Mouse (Mus musculus): ENCODE data around the gene Phc2. TPM values are rescaled to one million over a fixed set of nuclear protein-coding genes. Genes with fewer than 3 reads are reported as not detected.
"Not testable (repeated sequence)": the region's sequence is repeated elsewhere in the genome, so short reads cannot be mapped to it uniquely, and the experiment has no call there.

Phc2 gene
- total RNA-seq, 1 experiment from 2014 or later: 15.0 TPM

DNA sequence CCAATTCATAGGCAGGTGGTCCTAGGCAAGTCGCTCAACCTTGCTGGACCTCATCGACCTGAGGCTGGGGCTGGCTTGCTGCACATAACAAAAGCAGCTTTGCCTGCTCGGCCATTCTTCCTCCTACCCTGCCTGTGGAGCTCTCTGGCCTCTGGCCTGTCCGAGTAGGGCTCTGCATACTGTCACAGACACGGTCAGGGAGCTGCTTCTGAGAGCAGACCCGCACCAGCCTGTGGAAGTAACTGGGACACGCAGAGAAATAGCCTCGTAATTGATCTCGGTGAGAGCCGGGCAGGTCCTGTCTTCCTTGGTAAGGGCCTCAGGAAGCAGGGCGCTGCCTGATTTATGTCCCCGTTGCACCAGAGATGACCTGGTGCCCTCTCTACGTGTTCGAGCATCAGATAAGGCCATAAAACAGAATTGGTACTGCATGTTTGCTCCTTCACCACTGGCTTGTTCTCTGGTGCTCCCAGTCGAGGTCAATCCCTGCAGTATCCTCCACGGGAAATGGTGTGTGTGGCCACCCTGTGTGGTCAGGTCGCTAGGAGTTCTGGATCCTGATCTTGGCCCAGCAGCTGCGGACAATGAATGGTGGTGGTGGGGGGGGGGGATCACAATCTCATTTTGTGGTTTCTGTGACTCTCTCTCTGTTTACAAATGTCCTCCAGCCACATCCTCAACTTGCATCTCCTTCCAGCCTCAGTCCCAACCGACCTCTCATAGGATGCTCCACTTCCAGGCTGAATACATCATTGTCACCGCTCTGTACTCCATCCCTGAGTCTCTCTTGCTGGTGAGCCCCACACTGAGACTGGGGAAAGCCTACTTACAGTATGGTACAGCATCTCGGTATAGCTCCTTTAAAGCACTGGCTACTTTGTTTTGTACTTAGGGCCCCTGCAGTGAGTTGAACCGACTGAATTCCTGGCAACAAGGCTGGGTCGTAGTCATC, 12.5 kb upstream of the Phc2 start:
- no peak for ATAC-seq (replicated peaks; ENCODE audit: insufficient number of reproducible peaks, low FRiP score, low TSS enrichment, poor library complexity, severe bottlenecking)

DNA sequence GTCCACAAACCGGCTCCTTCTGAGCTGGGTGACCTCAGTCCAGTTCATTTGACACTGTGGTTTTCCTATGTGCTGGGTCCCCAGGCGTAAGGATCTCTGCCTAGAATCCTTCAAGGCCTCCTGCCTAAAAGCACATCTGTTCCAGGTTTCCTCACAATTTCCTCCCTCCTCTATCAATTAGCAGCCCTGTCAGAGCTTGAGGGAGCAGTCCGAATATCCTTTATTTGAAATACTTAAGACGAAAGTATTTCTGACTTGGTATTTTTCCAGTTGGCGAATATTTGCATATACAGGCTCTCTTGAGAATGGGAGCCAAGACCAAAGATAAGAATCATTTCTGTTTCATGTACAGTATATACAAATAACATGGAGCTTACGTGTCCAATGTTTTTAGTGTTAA, 8.6 kb upstream of the Phc2 start:
- no peak for ATAC-seq (replicated peaks; ENCODE audit: insufficient number of reproducible peaks, low FRiP score, low TSS enrichment, poor library complexity, severe bottlenecking)

DNA sequence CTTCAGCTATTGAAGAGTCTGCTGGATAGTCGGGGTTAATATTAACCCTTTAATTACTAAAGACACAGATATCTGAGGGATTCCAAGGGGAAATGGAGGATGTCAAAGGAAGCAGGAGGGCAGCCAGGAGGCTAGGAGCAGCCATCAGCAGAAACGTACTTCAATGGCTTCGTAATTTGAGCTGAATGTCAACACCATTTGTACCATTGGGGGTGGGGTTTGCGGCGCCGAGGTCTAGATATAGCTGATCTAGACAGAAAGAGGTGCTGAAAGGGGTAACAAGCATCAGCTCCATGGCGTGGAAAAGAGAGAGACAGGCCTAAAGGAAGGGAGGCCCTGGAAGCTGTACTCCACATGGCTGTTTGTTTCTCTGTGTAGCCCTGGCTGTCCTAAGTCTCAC, 7.7 kb upstream of the Phc2 start:
- ATAC-seq (replicated peaks; ENCODE audit: insufficient number of reproducible peaks, low FRiP score, low TSS enrichment, poor library complexity, severe bottlenecking): no peak

DNA sequence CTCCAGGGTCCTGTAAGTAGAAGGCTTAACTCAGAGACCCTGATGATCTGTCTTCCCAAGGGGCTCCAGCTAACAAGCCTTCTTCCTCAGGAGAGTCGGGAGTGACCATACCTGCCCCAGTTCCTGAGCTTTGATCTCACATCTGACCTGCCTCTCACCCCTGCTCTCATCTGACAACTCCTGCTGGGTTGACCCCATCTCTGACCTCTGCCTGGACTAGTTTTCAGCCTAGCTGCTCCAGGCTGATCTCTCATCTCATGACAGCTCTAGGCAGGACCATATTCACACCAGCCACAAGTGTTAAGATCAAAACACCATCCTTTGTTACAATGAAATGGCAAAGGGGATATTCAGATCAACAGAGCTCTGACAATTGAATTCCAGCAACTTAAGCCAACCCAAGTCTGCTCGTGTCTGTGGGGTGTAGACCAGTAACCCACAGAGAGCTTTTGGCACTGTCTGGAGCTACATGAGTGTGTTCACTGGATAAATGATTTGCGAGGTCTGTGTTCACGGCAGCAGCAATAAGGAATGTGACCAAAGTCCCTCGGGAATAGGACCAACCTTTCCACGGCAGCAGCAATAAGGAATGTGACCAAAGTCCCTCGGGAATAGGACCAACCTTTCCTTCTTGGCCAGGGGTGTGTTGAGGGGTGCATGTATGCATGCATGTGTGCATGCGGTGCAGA, 5.8 kb upstream of the Phc2 start:
- ATAC-seq (replicated peaks; ENCODE audit: insufficient number of reproducible peaks, low FRiP score, low TSS enrichment, poor library complexity, severe bottlenecking): no peak

DNA sequence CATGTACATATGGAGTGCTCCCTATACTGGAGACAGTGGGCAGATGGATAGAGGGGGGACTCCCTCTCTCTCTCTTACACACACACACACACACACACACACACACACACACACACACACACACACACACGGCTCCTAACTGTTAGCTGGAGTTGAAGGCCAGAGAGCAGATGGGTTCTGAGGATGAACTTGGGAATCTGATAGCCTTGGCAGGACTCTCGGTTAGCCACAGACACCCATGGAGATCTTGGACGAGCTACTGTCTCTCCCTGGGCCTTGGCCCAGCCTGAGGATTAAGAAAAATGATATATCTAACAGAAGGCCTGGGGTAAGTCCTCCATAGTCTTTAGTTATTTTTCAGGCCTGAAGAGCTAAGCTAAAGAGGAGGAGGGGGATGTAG, 3.0 kb upstream of the Phc2 start:
- ATAC-seq (replicated peaks; ENCODE audit: insufficient number of reproducible peaks, low FRiP score, low TSS enrichment, poor library complexity, severe bottlenecking): no peak

DNA sequence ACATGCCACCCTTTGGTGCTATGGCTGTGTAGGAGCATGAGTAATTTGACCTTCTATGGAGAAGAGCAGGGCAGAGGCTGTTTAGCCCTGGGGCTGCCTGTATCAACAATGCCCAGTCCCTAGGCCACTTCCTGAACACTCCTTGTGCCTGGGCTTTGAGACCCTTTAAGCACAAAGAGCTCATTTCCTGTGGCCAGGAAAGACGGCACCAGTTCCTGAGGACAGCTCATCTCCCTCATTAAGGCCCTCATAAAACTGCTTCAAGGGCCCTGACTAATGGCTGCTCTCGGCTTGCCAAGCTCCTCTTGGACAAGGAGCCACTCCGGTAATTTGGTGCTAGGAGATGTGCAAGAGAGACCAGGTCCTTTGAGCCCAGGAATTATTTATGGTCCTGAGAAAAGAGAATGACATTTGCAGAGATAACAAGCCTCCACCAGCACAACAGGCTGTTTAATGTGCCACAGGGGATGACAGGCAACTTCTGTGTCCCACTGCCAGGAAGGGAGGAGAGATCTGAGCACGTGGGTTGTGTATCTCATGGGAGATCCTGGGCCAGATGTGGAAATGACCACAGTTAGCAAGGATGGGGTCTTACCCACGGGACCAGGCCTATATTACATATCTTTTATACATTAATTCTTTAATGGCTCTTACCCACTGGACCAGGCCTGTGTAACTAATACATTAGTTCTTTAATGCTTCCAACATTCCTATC, 1.8 kb upstream of the Phc2 start:
- ATAC-seq (replicated peaks; ENCODE audit: insufficient number of reproducible peaks, low FRiP score, low TSS enrichment, poor library complexity, severe bottlenecking): no peak

DNA sequence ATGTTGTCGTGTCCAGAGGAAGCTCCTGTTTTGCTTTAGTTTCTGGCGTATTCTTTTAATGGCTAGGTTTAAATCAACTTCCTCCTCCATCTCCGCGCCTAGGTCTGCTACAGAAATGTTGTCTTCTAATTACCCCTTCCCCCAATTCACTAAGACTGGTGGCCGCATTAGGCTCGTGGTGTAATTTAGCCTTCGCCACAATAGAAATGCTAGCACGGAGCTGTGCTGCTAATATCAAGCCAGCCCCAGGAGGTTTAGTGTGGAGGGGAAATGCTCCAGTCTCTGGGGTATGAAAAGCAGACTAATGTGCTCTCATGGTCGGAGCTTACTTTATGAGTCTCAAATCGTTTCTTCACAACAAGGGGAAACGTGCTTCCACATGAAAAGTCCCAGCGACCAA, 944 bp downstream of the Phc2 start:
- ATAC-seq (replicated peaks; ENCODE audit: insufficient number of reproducible peaks, low FRiP score, low TSS enrichment, poor library complexity, severe bottlenecking): no peak

DNA sequence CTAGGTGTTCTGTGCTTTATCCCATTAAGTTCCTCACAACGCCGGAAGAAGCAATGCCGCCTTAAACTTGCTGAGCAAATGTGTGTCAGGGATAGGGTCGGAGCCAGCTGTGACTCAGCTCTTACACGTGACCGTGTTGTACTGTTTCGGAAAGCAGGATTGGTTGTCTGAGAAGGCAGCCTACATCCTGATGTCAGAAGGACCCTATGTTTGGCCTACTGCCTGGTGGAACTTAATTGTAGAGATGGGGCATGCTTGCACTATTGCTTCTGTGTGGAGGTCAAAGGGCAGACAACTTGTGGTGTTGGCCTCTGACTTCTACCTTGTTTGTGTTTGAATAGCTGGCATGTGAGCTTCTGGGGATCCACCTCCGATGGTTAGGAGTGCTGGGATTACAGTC, 5.7 kb downstream of the Phc2 start:
- no peak for ATAC-seq (replicated peaks; ENCODE audit: insufficient number of reproducible peaks, low FRiP score, low TSS enrichment, poor library complexity, severe bottlenecking)

DNA sequence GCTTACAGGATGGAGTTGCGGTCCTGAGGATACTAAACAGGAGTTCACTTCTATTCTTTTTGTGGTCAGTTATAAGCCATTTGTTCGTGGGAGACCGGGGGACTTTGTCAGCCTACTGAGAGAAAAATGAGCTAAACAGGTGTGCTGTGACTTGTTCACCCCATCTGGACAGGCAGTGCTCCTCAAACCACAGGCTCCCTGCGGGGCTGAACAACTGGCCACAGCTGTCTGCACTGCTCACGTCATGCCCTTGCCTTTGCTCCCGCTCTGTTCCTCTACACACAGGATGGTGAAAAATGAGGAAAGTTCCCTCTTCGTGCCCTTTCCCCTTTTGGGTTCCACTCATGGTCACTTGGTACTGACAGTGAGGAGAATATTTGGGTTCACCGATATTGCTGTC, 6.6 kb downstream of the Phc2 start:
- ATAC-seq (replicated peaks; ENCODE audit: insufficient number of reproducible peaks, low FRiP score, low TSS enrichment, poor library complexity, severe bottlenecking): no peak

DNA sequence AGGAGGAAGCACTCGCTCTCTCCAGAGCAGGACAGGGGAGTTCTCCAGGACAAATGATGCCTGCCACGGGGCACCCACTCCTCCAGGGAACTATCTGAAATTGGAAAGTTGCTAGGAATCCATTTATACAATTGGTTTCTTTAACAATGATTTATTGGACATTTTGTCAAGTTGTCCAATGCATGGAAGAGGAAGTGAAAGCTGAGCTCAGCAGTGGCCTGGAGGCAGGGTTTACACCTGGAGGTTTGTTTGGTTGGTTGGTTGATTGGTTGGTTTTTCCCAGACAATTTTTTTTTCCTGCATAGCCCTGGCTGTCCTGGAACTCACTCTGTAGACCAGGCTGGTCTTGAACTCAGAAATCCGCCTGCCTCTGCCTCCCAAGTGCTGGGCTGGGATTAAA, 9.5 kb downstream of the Phc2 start:
- no peak for ATAC-seq (replicated peaks; ENCODE audit: insufficient number of reproducible peaks, low FRiP score, low TSS enrichment, poor library complexity, severe bottlenecking)

DNA sequence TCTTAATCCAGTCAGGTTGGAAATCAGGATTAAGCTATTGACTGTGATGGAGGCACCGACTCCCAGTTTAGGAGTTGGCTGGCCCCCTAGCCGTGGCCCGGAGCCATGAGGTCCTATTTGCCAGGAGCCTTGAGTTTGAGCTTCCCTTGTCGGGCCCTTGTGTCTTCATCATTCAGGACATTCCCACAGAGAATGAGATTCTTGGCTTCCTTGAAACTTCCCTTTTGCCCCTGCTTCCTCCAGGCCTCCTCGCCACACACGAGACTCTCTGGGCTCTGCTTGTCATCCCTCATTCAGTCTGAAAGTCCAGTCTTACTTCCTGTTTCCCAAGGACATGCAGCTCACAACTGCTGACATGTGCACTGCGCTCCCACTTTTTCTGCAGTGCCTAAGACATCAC, 11.9 kb downstream of the Phc2 start:
- not testable (repeated sequence) for ATAC-seq (replicated peaks; ENCODE audit: insufficient number of reproducible peaks, low FRiP score, low TSS enrichment, poor library complexity, severe bottlenecking)

DNA sequence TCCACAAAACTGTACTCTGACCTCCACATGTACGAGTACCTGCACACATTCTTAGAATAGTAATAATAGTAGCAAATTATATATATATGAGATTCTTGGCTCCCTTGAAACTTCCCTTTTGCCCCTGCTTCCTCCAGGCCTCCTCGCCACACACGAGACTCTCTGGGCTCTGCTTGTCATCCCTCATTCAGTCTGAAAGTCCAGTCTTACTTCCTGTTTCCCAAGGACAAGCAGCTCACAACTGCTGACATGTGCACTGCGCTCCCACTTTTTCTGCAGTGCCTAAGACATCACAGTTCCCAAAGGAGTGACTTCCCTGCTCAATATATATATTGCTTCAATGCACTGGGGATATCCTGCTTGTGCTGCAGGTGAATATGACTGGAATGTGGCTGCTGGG, 12.7 kb downstream of the Phc2 start:
- ATAC-seq (replicated peaks; ENCODE audit: insufficient number of reproducible peaks, low FRiP score, low TSS enrichment, poor library complexity, severe bottlenecking): not testable (repeated sequence)

DNA sequence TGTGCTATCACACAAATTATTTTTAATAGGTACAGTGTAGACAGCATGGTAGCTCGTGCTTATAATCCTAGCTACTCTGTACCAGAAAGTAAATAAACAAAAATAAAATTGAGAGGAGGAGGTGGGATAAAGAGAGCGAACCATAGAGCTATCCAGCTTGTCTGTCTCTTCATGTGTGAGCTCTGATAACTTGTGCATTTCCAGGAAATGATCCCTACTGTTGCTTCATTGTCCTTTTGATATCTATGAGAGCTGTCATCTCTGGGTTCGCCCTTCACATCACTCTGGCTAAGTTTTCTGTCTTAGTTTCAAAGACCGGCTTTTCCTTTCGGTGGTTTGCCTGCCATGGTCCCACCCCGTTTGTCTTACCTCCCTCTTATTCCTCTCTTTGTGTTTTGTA, 14.7 kb downstream of the Phc2 start:
- no peak for ATAC-seq (replicated peaks; ENCODE audit: insufficient number of reproducible peaks, low FRiP score, low TSS enrichment, poor library complexity, severe bottlenecking)

DNA sequence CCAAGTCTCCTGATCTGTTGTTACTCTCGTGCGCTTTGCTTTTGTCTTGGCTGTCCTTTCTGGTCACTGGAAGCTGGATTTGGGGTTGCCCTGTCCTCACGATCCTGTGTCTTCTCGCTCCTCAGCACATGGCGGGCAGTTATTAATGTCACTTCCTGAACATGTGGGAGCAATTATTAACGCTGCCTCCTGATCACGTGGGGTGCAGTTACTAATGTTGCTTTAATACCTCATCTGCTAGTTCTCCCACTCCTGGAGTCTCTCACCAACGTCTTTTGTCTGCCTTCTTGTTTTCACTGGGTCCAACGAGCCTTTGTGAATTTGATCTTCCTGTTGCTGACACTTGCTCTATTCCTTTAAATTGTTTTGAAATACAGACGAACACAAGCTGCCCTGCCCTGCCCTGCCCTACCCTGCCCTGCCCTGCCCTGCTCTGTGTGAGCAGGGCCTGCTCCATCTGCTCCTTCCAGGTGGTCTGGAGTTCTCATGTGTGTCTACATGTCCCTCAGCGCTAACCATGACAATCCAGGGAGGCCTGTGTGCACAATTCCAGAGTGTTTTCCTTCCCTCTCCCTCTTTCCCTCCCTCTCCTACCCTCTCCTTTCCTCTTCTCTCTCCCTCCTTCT, 16.2 kb downstream of the Phc2 start:
- no peak for ATAC-seq (replicated peaks; ENCODE audit: insufficient number of reproducible peaks, low FRiP score, low TSS enrichment, poor library complexity, severe bottlenecking)

DNA sequence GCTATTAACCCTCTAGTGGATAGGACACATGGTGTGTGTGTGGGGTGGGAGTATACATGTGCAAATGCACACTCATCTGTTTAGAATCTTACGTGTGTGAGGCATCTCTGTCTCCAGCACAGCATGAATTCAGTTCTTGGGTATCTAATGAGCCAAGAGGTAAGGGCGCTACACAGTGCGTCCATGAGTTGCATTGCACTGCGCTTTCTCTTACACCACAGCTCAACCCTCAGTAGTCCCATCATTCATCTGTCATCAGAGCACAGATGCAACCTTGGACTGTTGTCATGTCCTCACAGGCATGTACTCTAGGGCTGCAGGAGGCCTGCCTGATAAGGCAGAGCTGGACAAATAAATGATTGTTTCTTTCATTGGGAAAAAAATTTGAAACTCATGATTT, 18.0 kb downstream of the Phc2 start:
- ATAC-seq (replicated peaks; ENCODE audit: insufficient number of reproducible peaks, low FRiP score, low TSS enrichment, poor library complexity, severe bottlenecking): no peak

DNA sequence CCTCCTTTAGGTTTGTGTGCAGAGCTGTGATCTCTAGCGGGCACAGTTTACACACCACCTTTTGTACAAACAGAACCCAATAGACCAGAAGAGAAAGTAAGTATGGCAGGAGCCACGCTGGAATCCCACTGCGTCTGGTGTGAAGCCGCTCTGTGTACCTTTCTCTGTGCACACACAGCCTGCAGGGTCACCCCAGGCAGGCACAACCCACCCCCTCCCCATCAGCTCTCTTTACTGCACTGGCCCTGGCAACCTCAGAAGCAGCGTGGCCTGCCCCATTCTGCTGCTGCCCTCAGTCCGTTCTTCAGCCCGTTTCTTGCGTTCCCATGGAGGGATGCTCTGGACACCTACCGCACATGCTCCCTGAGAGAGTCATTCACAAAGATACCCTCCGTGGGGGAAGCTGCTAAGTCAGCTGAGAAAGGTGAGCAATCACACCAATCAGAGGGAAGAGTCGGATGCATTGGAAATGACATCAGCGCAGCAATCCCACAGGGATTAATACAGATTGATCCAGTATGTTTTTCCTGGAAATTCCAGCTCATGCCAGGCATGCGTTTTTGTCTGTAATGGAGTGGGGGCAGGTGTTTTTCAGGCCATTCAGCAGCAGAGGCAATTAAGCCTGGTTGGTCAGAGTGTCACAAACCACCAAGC, 24.2 kb downstream of the Phc2 start:
- ATAC-seq (replicated peaks; ENCODE audit: insufficient number of reproducible peaks, low FRiP score, low TSS enrichment, poor library complexity, severe bottlenecking): no peak

DNA sequence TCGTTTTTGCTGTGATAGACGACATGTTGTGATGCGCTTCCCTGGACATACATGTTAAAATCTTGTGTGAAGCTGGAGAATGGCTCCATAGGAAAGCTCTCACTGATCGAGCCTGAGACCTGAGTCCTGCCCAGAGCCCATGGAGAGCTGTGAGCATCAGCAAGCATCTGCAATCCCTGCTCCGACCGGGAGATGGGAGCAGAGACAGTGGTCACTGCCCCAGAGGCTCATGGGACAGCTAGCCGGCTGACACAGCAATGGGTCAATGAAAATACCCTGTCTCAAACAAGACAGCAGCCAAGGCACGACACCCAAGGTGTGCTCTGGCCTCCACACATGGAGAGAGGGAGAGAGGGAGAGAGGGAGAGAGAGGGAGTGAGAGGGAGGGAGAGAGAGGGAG, 26.6 kb downstream of the Phc2 start:
- ATAC-seq (replicated peaks; ENCODE audit: insufficient number of reproducible peaks, low FRiP score, low TSS enrichment, poor library complexity, severe bottlenecking): no peak

DNA sequence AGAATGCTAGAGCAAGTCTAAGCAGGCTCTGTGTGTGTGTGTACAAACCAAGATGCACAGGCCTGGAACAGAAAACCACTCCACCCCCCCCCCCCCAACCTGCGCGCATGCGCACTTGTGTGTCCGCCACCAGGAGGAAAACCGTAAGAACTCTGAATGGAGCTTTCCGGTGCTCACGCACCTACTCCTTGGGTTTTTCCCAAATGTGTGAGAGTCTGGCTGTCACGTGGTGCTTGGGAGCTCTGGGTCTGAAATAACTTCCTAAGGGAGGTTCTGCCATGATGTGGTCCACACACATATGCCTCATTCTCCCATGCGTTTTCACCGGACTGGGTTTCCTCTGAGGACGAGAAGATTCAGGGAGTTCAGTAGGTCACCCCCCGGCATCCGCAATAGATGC, 27.8 kb downstream of the Phc2 start:
- ATAC-seq (replicated peaks; ENCODE audit: insufficient number of reproducible peaks, low FRiP score, low TSS enrichment, poor library complexity, severe bottlenecking): no peak

DNA sequence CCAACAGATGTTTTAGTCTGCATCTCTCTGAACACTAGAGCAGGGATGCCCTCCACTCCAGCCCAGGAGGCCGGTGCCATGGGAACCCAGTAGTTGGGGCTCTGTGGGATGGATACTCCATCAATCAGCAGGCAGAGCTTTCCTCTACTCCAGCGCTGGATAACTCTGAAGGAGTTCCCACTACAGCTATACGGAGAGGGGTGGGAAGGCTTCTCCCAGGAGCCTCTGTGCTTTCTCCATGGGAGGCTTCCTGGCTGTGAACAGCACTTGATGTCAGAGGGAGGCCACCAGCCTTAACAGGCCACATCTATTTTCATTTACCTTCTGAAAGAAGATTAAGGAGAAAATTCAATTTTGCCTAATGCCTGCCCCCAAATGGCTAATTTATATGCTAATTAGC, 29.2 kb downstream of the Phc2 start:
- no peak for ATAC-seq (replicated peaks; ENCODE audit: insufficient number of reproducible peaks, low FRiP score, low TSS enrichment, poor library complexity, severe bottlenecking)

Data from monocyte, adult 5-6 weeks (primary cell).